ENCODE assay signal across 12 mouse cellular contexts in genomic region chr10:67069013-67069412, GRCm38 (mm10). TPM values are rescaled to one million over a fixed set of nuclear protein-coding genes. Genes with fewer than 3 reads are reported as not detected.
DNase-seq lines count a peak whose midpoint lies in the region; ATAC-seq and TF ChIP-seq lines count a peak whose summit lies in the region.
"Had no signal": no experiment of that assay in that cellular context is flagged by ENCODE, and none has a peak within 500 bp of the region (broad histone marks: within the 10 kb centered on the region; RNA-seq: fewer than 3 reads in every experiment).

No protein-coding gene starts in this region.

- ATAC-seq in embryonic facial prominence, embryonic 13.5 days (ENCODE audit: insufficient number of reproducible peaks, insufficient read depth, low FRiP score, low TSS enrichment, low read depth) = no peak
- no peak for ATAC-seq in stomach, embryonic 14.5 days (ENCODE audit: insufficient number of reproducible peaks, insufficient read depth, low FRiP score, low read depth)
- ATAC-seq in stomach, postnatal 0 days (ENCODE audit: low FRiP score, low TSS enrichment) = no peak
- no peak for ATAC-seq in liver, embryonic 12.5 days
- ATAC-seq: forebrain, postnatal 0 days had no signal

- no peak for DNase-seq in embryonic facial prominence, embryonic 10.5 days (ENCODE audit: low spot score)
- no peak for DNase-seq in stomach, postnatal 0 days (ENCODE audit: low spot score)
- peak; percentile 37 for DNase-seq in splenic B cell, adult 2 months (ENCODE audit: low read depth, low spot score)
- DNase-seq in right cerebral cortex, postnatal 4 days = no peak
- DNase-seq in layer of hippocampus, adult 9-11 months = no peak
- DNase-seq: cerebellum, adult 9-10 months; forebrain, postnatal 0 days had no signal

- TF ChIP-seq CTCF in stomach, postnatal 0 days (IDR thresholded peaks at IDR 0.05; ENCODE audit: low read depth) = no peak

- peaks cover 17% of the 10 kb centered on the region for H3K4me1 ChIP-seq in embryonic facial prominence, embryonic 13.5 days
- H3K4me1 ChIP-seq in embryonic facial prominence, embryonic 10.5 days = 0 out of 2 replicates have a peak, but pooled peaks cover 5% of the 10 kb centered on the region
- no peaks in the 10 kb centered on the region for H3K4me1 ChIP-seq in stomach, embryonic 14.5 days (ENCODE audit: control insufficient read depth, insufficient read depth, low read length)
- no peaks in the 10 kb centered on the region for H3K4me1 ChIP-seq in stomach, postnatal 0 days (replicated peaks; ENCODE audit: control insufficient read depth, insufficient read depth)
- H3K4me1 ChIP-seq in liver, embryonic 12.5 days = peaks cover 20% of the 10 kb centered on the region

- no peaks in the 10 kb centered on the region for H3K27me3 ChIP-seq in embryonic facial prominence, embryonic 13.5 days
- H3K27me3 ChIP-seq in embryonic facial prominence, embryonic 10.5 days (replicated peaks; ENCODE audit: low read depth, poor library complexity, severe bottlenecking) = no peaks in the 10 kb centered on the region
- no peaks in the 10 kb centered on the region for H3K27me3 ChIP-seq in stomach, embryonic 14.5 days (ENCODE audit: control insufficient read depth, insufficient read depth, low read length)
- H3K27me3 ChIP-seq in stomach, postnatal 0 days (ENCODE audit: control insufficient read depth, insufficient read depth, low read length) = no peaks in the 10 kb centered on the region
- H3K27me3 ChIP-seq in liver, embryonic 12.5 days (replicated peaks) = no peaks in the 10 kb centered on the region
- no peaks in the 10 kb centered on the region for H3K27me3 ChIP-seq in splenic B cell, adult 2 months (ENCODE audit: control insufficient read depth, insufficient read depth, low read length, poor library complexity, severe bottlenecking)
- H3K27me3 ChIP-seq: lung, embryonic 15.5 days had no signal

- H3K9me3 ChIP-seq in embryonic facial prominence, embryonic 13.5 days = no peaks in the 10 kb centered on the region
- H3K9me3 ChIP-seq in embryonic facial prominence, embryonic 10.5 days = no peaks in the 10 kb centered on the region
- H3K9me3 ChIP-seq in stomach, embryonic 14.5 days (ENCODE audit: control insufficient read depth, low read depth, low read length) = no peaks in the 10 kb centered on the region
- no peaks in the 10 kb centered on the region for H3K9me3 ChIP-seq in stomach, postnatal 0 days (ENCODE audit: control insufficient read depth, low read length)
- no peaks in the 10 kb centered on the region for H3K9me3 ChIP-seq in liver, embryonic 12.5 days (replicated peaks)
- H3K9me3 ChIP-seq: hindbrain, embryonic 10.5 days; lung, embryonic 15.5 days had no signal

- no peak overlapping the region for H3K9ac ChIP-seq in embryonic facial prominence, embryonic 13.5 days
- H3K9ac ChIP-seq in stomach, embryonic 14.5 days (replicated peaks; ENCODE audit: low read depth, low read length) = no peak overlapping the region
- H3K9ac ChIP-seq in stomach, postnatal 0 days (ENCODE audit: low read length) = no peak overlapping the region
- no peak overlapping the region for H3K9ac ChIP-seq in liver, embryonic 12.5 days
- H3K9ac ChIP-seq: forebrain, postnatal 0 days; lung, embryonic 15.5 days had no signal

- H3K4me2 ChIP-seq in embryonic facial prominence, embryonic 13.5 days = no peak overlapping the region
- H3K4me2 ChIP-seq in stomach, embryonic 14.5 days (replicated peaks; ENCODE audit: low read depth, low read length) = no peak overlapping the region
- H3K4me2 ChIP-seq in stomach, postnatal 0 days (replicated peaks; ENCODE audit: low read depth) = no peak overlapping the region
- peak overlapping the region; percentile 28 for H3K4me2 ChIP-seq in liver, embryonic 12.5 days
- H3K4me2 ChIP-seq: lung, embryonic 15.5 days had no signal

- no peak for TF ChIP-seq EP300 in stomach, postnatal 0 days (optimal IDR thresholded peaks at IDR 0.05)

- peak overlapping the region; percentile 11; the same call in 1 of the 2 replicates for H3K27ac ChIP-seq in embryonic facial prominence, embryonic 13.5 days
- H3K27ac ChIP-seq in embryonic facial prominence, embryonic 10.5 days (replicated peaks) = no peak overlapping the region
- H3K27ac ChIP-seq in stomach, embryonic 14.5 days (ENCODE audit: low read length) = 0 out of 2 replicates have a peak overlapping the region, but pooled peaks have one; percentile 10
- H3K27ac ChIP-seq in stomach, postnatal 0 days (replicated peaks) = no peak overlapping the region
- H3K27ac ChIP-seq in liver, embryonic 12.5 days = no peak overlapping the region
- H3K27ac ChIP-seq: hindbrain, embryonic 10.5 days; lung, embryonic 15.5 days had no signal

- H3K4me3 ChIP-seq in embryonic facial prominence, embryonic 13.5 days = no peak overlapping the region
- no peak overlapping the region for H3K4me3 ChIP-seq in embryonic facial prominence, embryonic 10.5 days
- no peak overlapping the region for H3K4me3 ChIP-seq in stomach, embryonic 14.5 days (ENCODE audit: low read depth, low read length)
- no peak overlapping the region for H3K4me3 ChIP-seq in stomach, postnatal 0 days (ENCODE audit: low read depth, low read length)
- no peak overlapping the region for H3K4me3 ChIP-seq in liver, embryonic 12.5 days
- H3K4me3 ChIP-seq: hindbrain, embryonic 10.5 days; lung, embryonic 15.5 days had no signal

- H3K36me3 ChIP-seq in embryonic facial prominence, embryonic 13.5 days = no peaks in the 10 kb centered on the region
- H3K36me3 ChIP-seq in embryonic facial prominence, embryonic 10.5 days (replicated peaks) = no peaks in the 10 kb centered on the region
- H3K36me3 ChIP-seq in stomach, embryonic 14.5 days (ENCODE audit: control insufficient read depth, insufficient read depth, low read length) = no peaks in the 10 kb centered on the region
- no peaks in the 10 kb centered on the region for H3K36me3 ChIP-seq in stomach, postnatal 0 days (ENCODE audit: control insufficient read depth, insufficient read depth, low read length)
- no peaks in the 10 kb centered on the region for H3K36me3 ChIP-seq in liver, embryonic 12.5 days
- H3K36me3 ChIP-seq in splenic B cell, adult 2 months (ENCODE audit: control insufficient read depth, insufficient read depth, low read length, poor library complexity, severe bottlenecking) = no peaks in the 10 kb centered on the region
- H3K36me3 ChIP-seq: lung, embryonic 15.5 days had no signal

- 78% methylated on average over 10 of the region's 10 CpGs for WGBS in embryonic facial prominence, embryonic 13.5 days
- WGBS in embryonic facial prominence, embryonic 10.5 days = 88% methylated on average over 10 of the region's 10 CpGs
- 82% methylated on average over 10 of the region's 10 CpGs for WGBS in stomach, embryonic 14.5 days
- WGBS in stomach, postnatal 0 days = 79% methylated on average over 10 of the region's 10 CpGs
- 21% methylated on average over 10 of the region's 10 CpGs for WGBS in liver, embryonic 12.5 days (ENCODE audit: insufficient replicate concordance)

RNA-seq across cellular contexts. Expression of gene Jmjd1c, which starts 26.9 kb away (rescaled TPM):
- polyA plus RNA-seq in embryonic facial prominence, embryonic 13.5 days (2015; fragmentation: Nextera tagmentation; extraction: Ambion mirVana) = 50.7 and 53.0 TPM in 2 replicates
- 33.1 and 34.9 TPM in 2 replicates for polyA plus RNA-seq in embryonic facial prominence, embryonic 10.5 days (2016; fragmentation: Nextera tagmentation; extraction: Ambion mirVana)
- 55.0 and 58.2 TPM in 2 replicates for polyA plus RNA-seq in stomach, embryonic 14.5 days (2014; fragmentation: Nextera tagmentation; extraction: Ambion mirVana)
- polyA plus RNA-seq in stomach, postnatal 0 days (2015; fragmentation: Nextera tagmentation; extraction: Ambion mirVana) = 28.8 and 30.7 TPM in 2 replicates
- polyA plus RNA-seq in liver, embryonic 12.5 days (2016; fragmentation: Nextera tagmentation; extraction: Ambion mirVana) = 16.1 and 16.3 TPM in 2 replicates

RNA-seq across cellular contexts. Expression of gene Reep3, which starts 27.7 kb away (rescaled TPM):
- 46.3 and 51.3 TPM in 2 replicates for polyA plus RNA-seq in embryonic facial prominence, embryonic 13.5 days (2015; fragmentation: Nextera tagmentation; extraction: Ambion mirVana)
- 23.7 and 24.6 TPM in 2 replicates for polyA plus RNA-seq in embryonic facial prominence, embryonic 10.5 days (2016; fragmentation: Nextera tagmentation; extraction: Ambion mirVana)
- 52.6 and 55.6 TPM in 2 replicates for polyA plus RNA-seq in stomach, embryonic 14.5 days (2014; fragmentation: Nextera tagmentation; extraction: Ambion mirVana)
- 38.2 and 38.6 TPM in 2 replicates for polyA plus RNA-seq in stomach, postnatal 0 days (2015; fragmentation: Nextera tagmentation; extraction: Ambion mirVana)
- 8.7 and 8.8 TPM in 2 replicates for polyA plus RNA-seq in liver, embryonic 12.5 days (2016; fragmentation: Nextera tagmentation; extraction: Ambion mirVana)

Comparison
In these comparisons a context has a peak if more than half of its experiments do, and no peak if none do; other contexts are left out.
1. H3K27ac ChIP-seq: peak in embryonic facial prominence, embryonic 13.5 days (single experiment) and stomach, embryonic 14.5 days (single experiment); none in embryonic facial prominence, embryonic 10.5 days (single experiment), stomach, postnatal 0 days (single experiment) and liver, embryonic 12.5 days (single experiment).